Mouse (Mus musculus) E14TG2a.4 (cell line): Measurements from ENCODE around the gene Pgp.
A peak's percentile ranks its signal among the peaks of the same experiment; 100 is the strongest.

Experiments used
- H3K27me3 ChIP-seq: 2 replicates; pipeline ENCODE4 v1.6.1; 2014; ENCODE audit warnings: low read length, control low read depth; ENCODE audit not compliant: insufficient read depth
- H3K36me3 ChIP-seq: 2 replicates; pipeline ENCODE4 v1.6.1; 2014; ENCODE audit warnings: low read length, control low read depth; ENCODE audit not compliant: insufficient read depth
- H3K4me1 ChIP-seq: replicated peaks from 2 replicates; pipeline ENCODE4 v1.6.1; 2014; ENCODE audit warnings: low read depth, low read length, control low read depth
- H3K4me3 ChIP-seq: replicated peaks from 2 replicates; pipeline ENCODE4 v1.5.1; 2014; ENCODE audit warnings: mild to moderate bottlenecking, low read length
- H3K9me3 ChIP-seq: 2 replicates; pipeline ENCODE4 v1.6.1; 2014; ENCODE audit warnings: low read length, control low read depth
- CTCF ChIP-seq: conservative IDR thresholded peaks from 2 replicates; pipeline ENCODE4 v1.5.1; 2014; ENCODE audit warnings: low read length
- NANOG ChIP-seq: IDR thresholded peaks from 2 replicates; pipeline ENCODE4 v1.6.1; 2014; ENCODE audit warnings: borderline replicate concordance, low read length, mixed read lengths
- POU5F1 ChIP-seq: IDR thresholded peaks from 2 replicates; pipeline ENCODE4 v1.6.1; 2014; ENCODE audit warnings: low read length, borderline replicate concordance

The Pgp gene

GRCm38 (mm10) chr17:24477053-24477984 is 7.1 kb downstream of the Pgp start:
- Histone ChIP-seq H3K9me3 (no peaks in the 10 kb centered on the region), H3K4me1 (peaks cover 60% of the 10 kb centered on the region), H3K4me3 (peak overlapping the region; percentile 99; the same call in 1 of the 2 replicates), H3K27me3 (no peaks in the 10 kb centered on the region), H3K36me3 (peaks cover 58% of the 10 kb centered on the region)
- TF ChIP-seq POU5F1, result no peak
- TF ChIP-seq NANOG, result no peak
- no peak for TF ChIP-seq CTCF

- Histone ChIP-seq H3K36me3 (peaks cover 50% of the 10 kb centered on the region), H3K4me3 (peak overlapping the region; percentile 99), H3K9me3 (no peaks in the 10 kb centered on the region), H3K4me1 (peaks cover 55% of the 10 kb centered on the region), H3K27me3 (no peaks in the 10 kb centered on the region)
- TF ChIP-seq NANOG (no peak), POU5F1 (no peak), CTCF (no peak)
Observed at GRCm38 (mm10) chr17:24477985-24478600, 7.9 kb downstream of the Pgp start.

GRCm38 (mm10) chr17:24478663-24479380 is 8.6 kb downstream of the Pgp start, which contains the start of gene Mlst8:
Gene Mlst8, minus strand, starts transcription at chr17:24479078.
- H3K4me1 ChIP-seq, result peaks cover 48% of the 10 kb centered on the region
- no peaks in the 10 kb centered on the region for H3K9me3 ChIP-seq
- no peaks in the 10 kb centered on the region for H3K27me3 ChIP-seq
- peaks cover 43% of the 10 kb centered on the region for H3K36me3 ChIP-seq
- H3K4me3 ChIP-seq, result peak within 1 kb of the TSS; percentile 99
- TF ChIP-seq CTCF (peak; percentile 74), NANOG (no peak), POU5F1 (no peak)

- H3K4me3 ChIP-seq, result peak overlapping the region; percentile 99
- no peaks in the 10 kb centered on the region for H3K9me3 ChIP-seq
- TF ChIP-seq CTCF, result no peak
- TF ChIP-seq POU5F1, result no peak
- no peak for TF ChIP-seq NANOG
- H3K27me3 ChIP-seq, result no peaks in the 10 kb centered on the region
- peaks cover 37% of the 10 kb centered on the region for H3K36me3 ChIP-seq
- H3K4me1 ChIP-seq, result peaks cover 42% of the 10 kb centered on the region
Observed at GRCm38 (mm10) chr17:24479431-24479830, 9.2 kb downstream of the Pgp start.

- Histone ChIP-seq H3K9me3 (no peaks in the 10 kb centered on the region), H3K36me3 (peaks cover 28% of the 10 kb centered on the region), H3K27me3 (peaks cover 4% of the 10 kb centered on the region; the same call in 1 of the 2 replicates), H3K4me1 (peaks cover 45% of the 10 kb centered on the region), H3K4me3 (no peak overlapping the region)
- no peak for TF ChIP-seq NANOG
- TF ChIP-seq CTCF, result peak; percentile 26
- TF ChIP-seq POU5F1, result no peak
Observed at GRCm38 (mm10) chr17:24480201-24480826, 10.1 kb downstream of the Pgp start.

- H3K36me3 ChIP-seq, result peaks cover 19% of the 10 kb centered on the region
- no peaks in the 10 kb centered on the region for H3K9me3 ChIP-seq
- peaks cover 9% of the 10 kb centered on the region for H3K27me3 ChIP-seq
- TF ChIP-seq CTCF (no peak), NANOG (no peak), POU5F1 (no peak)
- peaks cover 50% of the 10 kb centered on the region for H3K4me1 ChIP-seq
- no peak overlapping the region for H3K4me3 ChIP-seq
Observed at GRCm38 (mm10) chr17:24481027-24481815, 11.0 kb downstream of the Pgp start.

GRCm38 (mm10) chr17:24483495-24483894 is 13.3 kb downstream of the Pgp start:
- TF ChIP-seq CTCF (no peak), POU5F1 (no peak), NANOG (no peak)
- Histone ChIP-seq H3K4me1 (peaks cover 39% of the 10 kb centered on the region), H3K9me3 (no peaks in the 10 kb centered on the region), H3K4me3 (no peak overlapping the region), H3K27me3 (peaks cover 27% of the 10 kb centered on the region), H3K36me3 (no peaks in the 10 kb centered on the region)
